In genomic region chr7:111029046-111029553, GRCm38 (mm10) we compare ENCODE assay signal across 8 mouse cellular contexts. TPM values are rescaled to one million over a fixed set of nuclear protein-coding genes. Genes with fewer than 3 reads are reported as not detected.
DNase-seq lines count a peak whose midpoint lies in the region; ATAC-seq lines count a peak whose summit lies in the region.

No protein-coding gene starts in this region.

- H3K9me3 ChIP-seq in embryonic facial prominence, embryonic 13.5 days: no peaks in the 10 kb centered on the region
- no peaks in the 10 kb centered on the region for H3K9me3 ChIP-seq in intestine, embryonic 16.5 days (ENCODE audit: control insufficient read depth, low read length)
- H3K9me3 ChIP-seq in midbrain, embryonic 13.5 days: no peaks in the 10 kb centered on the region

- ATAC-seq in embryonic facial prominence, embryonic 13.5 days (ENCODE audit: insufficient number of reproducible peaks, insufficient read depth, low FRiP score, low TSS enrichment, low read depth): peak; percentile 54; the same call in 1 of the 2 replicates
- ATAC-seq in intestine, embryonic 16.5 days: peak; percentile 68
- peak; percentile 66; the same call in 1 of the 2 replicates for ATAC-seq in midbrain, embryonic 13.5 days

- H3K27ac ChIP-seq in embryonic facial prominence, embryonic 13.5 days: peak overlapping the region; percentile 92
- peak overlapping the region; percentile 95 for H3K27ac ChIP-seq in intestine, embryonic 16.5 days (ENCODE audit: low read length)
- peak overlapping the region; percentile 91 for H3K27ac ChIP-seq in midbrain, embryonic 13.5 days

- H3K9ac ChIP-seq in embryonic facial prominence, embryonic 13.5 days: peak overlapping the region; percentile 88
- H3K9ac ChIP-seq in intestine, embryonic 16.5 days (ENCODE audit: low read depth, low read length): peak overlapping the region; percentile 80
- peak overlapping the region; percentile 85 for H3K9ac ChIP-seq in midbrain, embryonic 13.5 days (replicated peaks)

- H3K4me2 ChIP-seq in embryonic facial prominence, embryonic 13.5 days: peak overlapping the region; percentile 88
- H3K4me2 ChIP-seq in intestine, embryonic 16.5 days (ENCODE audit: low read depth, low read length): peak overlapping the region; percentile 68
- H3K4me2 ChIP-seq in midbrain, embryonic 13.5 days (replicated peaks): peak overlapping the region; percentile 86

- H3K4me3 ChIP-seq in embryonic facial prominence, embryonic 13.5 days: peak overlapping the region; percentile 87
- H3K4me3 ChIP-seq in intestine, embryonic 16.5 days (ENCODE audit: low read length): peak overlapping the region; percentile 68
- peak overlapping the region; percentile 96 for H3K4me3 ChIP-seq in midbrain, embryonic 13.5 days (replicated peaks)

- H3K27me3 ChIP-seq in embryonic facial prominence, embryonic 13.5 days: no peaks in the 10 kb centered on the region
- H3K27me3 ChIP-seq in intestine, embryonic 16.5 days (replicated peaks; ENCODE audit: control insufficient read depth, insufficient read depth, low read length): no peaks in the 10 kb centered on the region
- H3K27me3 ChIP-seq in midbrain, embryonic 13.5 days: no peaks in the 10 kb centered on the region

- DNase-seq in layer of hippocampus, adult 9-11 months: peak; percentile 27
- no peak for DNase-seq in layer of hippocampus, postnatal 25 days (ENCODE audit: extremely low spot score in 1 of 2, low spot score in 1 of 2)
- DNase-seq in frontal cortex, postnatal 36 days (ENCODE audit: low spot score in 2 of 2): no peak
- no peak for DNase-seq in embryo, embryonic 11 days
- DNase-seq in adipocyte (ENCODE audit: low spot score): no peak

- peaks cover 14% of the 10 kb centered on the region for H3K4me1 ChIP-seq in embryonic facial prominence, embryonic 13.5 days
- H3K4me1 ChIP-seq in intestine, embryonic 16.5 days (ENCODE audit: control insufficient read depth, insufficient read depth, low read length): peaks cover 9% of the 10 kb centered on the region
- H3K4me1 ChIP-seq in midbrain, embryonic 13.5 days (replicated peaks): peaks cover 16% of the 10 kb centered on the region

- H3K36me3 ChIP-seq in embryonic facial prominence, embryonic 13.5 days: peaks cover 20% of the 10 kb centered on the region
- no peaks in the 10 kb centered on the region for H3K36me3 ChIP-seq in intestine, embryonic 16.5 days (ENCODE audit: control insufficient read depth, insufficient read depth, low read length)
- peaks cover 17% of the 10 kb centered on the region for H3K36me3 ChIP-seq in midbrain, embryonic 13.5 days

- WGBS in embryonic facial prominence, embryonic 13.5 days: 1% methylated on average over 29 of the region's 29 CpGs
- WGBS in intestine, embryonic 16.5 days: under 1% methylated on average over 29 of the region's 29 CpGs
- 0% methylated on average over 29 of the region's 29 CpGs for WGBS in midbrain, embryonic 13.5 days

RNA-seq across cellular contexts. Expression of gene Ctr9, which starts 0.3 kb away (rescaled TPM):
- total RNA-seq in layer of hippocampus, postnatal 25 days (2021): 10 to 100 TPM; 49.8 to 54.5 TPM
- 82.4 and 88.9 TPM in 2 replicates for polyA plus RNA-seq in embryonic facial prominence, embryonic 13.5 days (2015; fragmentation: Nextera tagmentation; extraction: Ambion mirVana)
- 45.1 and 48.7 TPM in 2 replicates for polyA plus RNA-seq in intestine, embryonic 16.5 days (2015; fragmentation: Nextera tagmentation; extraction: Ambion mirVana)
- 99.7 and 102 TPM in 2 replicates for polyA plus RNA-seq in midbrain, embryonic 13.5 days (2015; fragmentation: Nextera tagmentation; extraction: Ambion mirVana)

RNA-seq across cellular contexts. Expression of gene Mrvi1, which starts 46.8 kb away (rescaled TPM):
- 1 to 10 TPM; 3.6 TPM for total RNA-seq in layer of hippocampus, postnatal 25 days (2021)
- 0.18 and 0.44 TPM in 2 replicates for polyA plus RNA-seq in embryonic facial prominence, embryonic 13.5 days (2015; fragmentation: Nextera tagmentation; extraction: Ambion mirVana)
- polyA plus RNA-seq in intestine, embryonic 16.5 days (2015; fragmentation: Nextera tagmentation; extraction: Ambion mirVana): 12.0 and 13.0 TPM in 2 replicates
- polyA plus RNA-seq in midbrain, embryonic 13.5 days (2015; fragmentation: Nextera tagmentation; extraction: Ambion mirVana): 0.62 and 0.86 TPM in 2 replicates

RNA-seq across cellular contexts. Expression of gene Eif4g2, which starts 53.7 kb away (rescaled TPM):
- total RNA-seq in layer of hippocampus, postnatal 25 days (2021): 100 to 1,000 TPM; 649 to 659 TPM
- 810 and 879 TPM in 2 replicates for polyA plus RNA-seq in embryonic facial prominence, embryonic 13.5 days (2015; fragmentation: Nextera tagmentation; extraction: Ambion mirVana)
- 621 and 629 TPM in 2 replicates for polyA plus RNA-seq in intestine, embryonic 16.5 days (2015; fragmentation: Nextera tagmentation; extraction: Ambion mirVana)
- polyA plus RNA-seq in midbrain, embryonic 13.5 days (2015; fragmentation: Nextera tagmentation; extraction: Ambion mirVana): 1,301 and 1,321 TPM in 2 replicates
